Mouse (Mus musculus): ENCODE measurements around the gene Cyp17a1. TPM values are rescaled to one million over a fixed set of nuclear protein-coding genes. Genes with fewer than 3 reads are reported as not detected.

The Cyp17a1 gene
- not detected for total RNA-seq (2023)

GRCm38 (mm10) chr19:46672766-46673418 lies at the start of gene Cyp17a1:
Gene Cyp17a1 (minus strand): TSS chr19:46673172.

GRCm38 (mm10) chr19:46707296-46708151 lies 34.6 kb upstream of the Cyp17a1 start, which contains the start of gene As3mt:
Gene As3mt (plus strand): TSS chr19:46707458.

GRCm38 (mm10) chr19:46689460-46690372 lies 16.7 kb upstream of the Cyp17a1 start, which contains the start of gene Borcs7:
Gene Borcs7 (plus strand): TSS chr19:46689906.

Other genes with a start within 250 kb of the Cyp17a1 start
- 10 to 100 TPM; 80.5 to 85.8 TPM for gene Trim8, start 171.5 kb downstream of the Cyp17a1 start, total RNA-seq (2023)
- 10 to 100 TPM; 13.2 to 14.5 TPM for gene Arl3, start 100.0 kb downstream of the Cyp17a1 start, total RNA-seq (2023)
- gene Sfxn2, start 99.8 kb downstream of the Cyp17a1 start, total RNA-seq (2023): 10 to 100 TPM; 12.5 to 18.0 TPM
- 10 to 100 TPM; 59.6 to 69.4 TPM for gene Wbp1l, start 74.1 kb downstream of the Cyp17a1 start, total RNA-seq (2023)
- 10 to 100 TPM; 10.2 to 12.5 TPM for gene Borcs7, start 16.7 kb upstream of the Cyp17a1 start, total RNA-seq (2023)
- 10 to 100 TPM; 44.9 to 48.8 TPM for gene As3mt, start 34.3 kb upstream of the Cyp17a1 start, total RNA-seq (2023)
- gene Cnnm2, start 88.4 kb upstream of the Cyp17a1 start, total RNA-seq (2023): 1 to 10 TPM; 3.7 to 4.1 TPM

Data from B cell, adult 67 days (primary cell).